Mouse (Mus musculus): ENCODE data around the gene Klk6. TPM values are rescaled to one million over a fixed set of nuclear protein-coding genes. Genes with fewer than 3 reads are reported as not detected.

Gene Klk6
- polyA plus RNA-seq (2011; ENCODE audit: insufficient read depth, insufficient read length, low replicate concordance, missing spikeins) = not detected in 2 replicates

GRCm38 (mm10) chr7:43824199-43824598 lies at the start of gene Klk6:
Gene Klk6, plus strand, starts transcription at chr7:43824499.
- 81% methylated on average over 10 of the region's 10 CpGs for WGBS
- Histone ChIP-seq H3K27ac (ENCODE audit: control insufficient read depth, insufficient read depth, low read depth, low read length, poor library complexity) (no peak within 1 kb of the TSS), H3K4me1 (ENCODE audit: control insufficient read depth, insufficient read depth, low read length) (no peaks in the 10 kb centered on the region), H3K4me3 (replicated peaks; ENCODE audit: control insufficient read depth, low read depth, low read length) (no peak within 1 kb of the TSS)
- no peak for TF ChIP-seq CTCF (IDR thresholded peaks at IDR 0.05; ENCODE audit: control insufficient read depth, insufficient read depth, low read length)
- no peak for TF ChIP-seq POLR2A (IDR thresholded peaks at IDR 0.05; ENCODE audit: borderline replicate concordance, control insufficient read depth, low read depth, low read length)

DNA sequence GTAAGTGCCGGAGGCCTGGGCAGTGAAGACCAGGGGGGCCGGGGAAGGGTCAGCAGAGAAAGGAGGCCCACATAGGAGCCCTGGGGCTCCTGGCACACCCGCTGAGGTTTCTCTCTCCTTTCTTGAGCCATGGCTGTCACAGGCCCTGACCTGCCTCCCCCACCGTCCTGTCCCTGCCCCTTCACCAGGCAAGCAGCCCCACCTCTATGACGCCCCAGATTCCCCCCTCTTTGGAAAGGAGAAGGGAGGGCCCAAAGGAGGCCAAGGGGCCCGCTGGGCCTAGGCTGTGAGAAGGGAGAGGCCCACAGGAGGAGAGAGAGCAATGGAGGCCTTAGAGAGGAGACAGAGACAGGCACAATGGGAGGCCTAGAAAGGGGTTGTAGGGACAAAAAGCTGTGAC lies 49.5 kb upstream of the Klk6 start:
- no peaks in the 10 kb centered on the region for H3K4me1 ChIP-seq (ENCODE audit: control insufficient read depth, insufficient read depth, low read length)
- no peak overlapping the region for H3K4me3 ChIP-seq (replicated peaks; ENCODE audit: control insufficient read depth, low read depth, low read length)
- H3K27ac ChIP-seq (ENCODE audit: control insufficient read depth, insufficient read depth, low read depth, low read length, poor library complexity) = no peak overlapping the region
- WGBS = 74% methylated on average over 6 of the region's 6 CpGs
- TF ChIP-seq POLR2A (IDR thresholded peaks at IDR 0.05; ENCODE audit: borderline replicate concordance, control insufficient read depth, low read depth, low read length) (no peak), CTCF (IDR thresholded peaks at IDR 0.05; ENCODE audit: control insufficient read depth, insufficient read depth, low read length) (no peak)

DNA sequence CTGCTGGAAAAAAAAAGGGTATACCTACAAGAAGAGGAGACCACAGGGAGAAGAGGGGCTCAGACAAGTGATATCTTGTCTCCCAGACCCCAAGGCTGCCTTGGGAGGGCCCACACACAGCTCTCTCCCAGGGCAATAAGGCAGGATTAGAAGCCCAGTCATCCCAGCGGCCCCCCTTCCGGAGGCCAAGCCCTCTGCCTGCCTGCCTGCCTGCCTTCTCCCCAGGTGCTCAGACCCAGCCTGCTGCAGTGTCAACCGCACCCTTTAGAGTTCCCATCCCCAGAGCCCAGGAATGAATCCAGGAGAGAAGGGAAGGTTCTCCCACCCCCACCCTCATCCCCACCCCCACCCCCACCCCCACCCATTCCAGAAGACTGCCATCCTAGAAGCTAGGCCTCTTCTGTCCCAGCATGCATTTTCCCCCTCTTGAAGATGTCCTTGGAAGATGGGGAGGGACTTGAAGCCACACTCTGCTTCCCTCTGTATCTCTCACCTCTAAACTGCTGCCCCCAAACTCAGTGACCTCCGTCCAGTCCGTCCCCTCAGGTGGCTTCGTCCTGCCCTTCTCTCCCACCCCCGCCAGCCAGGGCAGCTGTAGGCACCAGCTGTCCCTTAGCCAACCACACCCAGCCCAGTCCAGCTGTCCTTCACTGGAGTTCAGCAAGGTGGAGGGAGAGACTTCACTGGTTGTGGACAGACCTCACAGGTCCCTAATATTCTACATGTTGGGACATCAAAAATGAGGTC lies 48.8 kb upstream of the Klk6 start:
- H3K27ac ChIP-seq (ENCODE audit: control insufficient read depth, insufficient read depth, low read depth, low read length, poor library complexity) = no peak overlapping the region
- 74% methylated on average over 7 of the region's 7 CpGs for WGBS
- H3K4me1 ChIP-seq (ENCODE audit: control insufficient read depth, insufficient read depth, low read length) = no peaks in the 10 kb centered on the region

DNA sequence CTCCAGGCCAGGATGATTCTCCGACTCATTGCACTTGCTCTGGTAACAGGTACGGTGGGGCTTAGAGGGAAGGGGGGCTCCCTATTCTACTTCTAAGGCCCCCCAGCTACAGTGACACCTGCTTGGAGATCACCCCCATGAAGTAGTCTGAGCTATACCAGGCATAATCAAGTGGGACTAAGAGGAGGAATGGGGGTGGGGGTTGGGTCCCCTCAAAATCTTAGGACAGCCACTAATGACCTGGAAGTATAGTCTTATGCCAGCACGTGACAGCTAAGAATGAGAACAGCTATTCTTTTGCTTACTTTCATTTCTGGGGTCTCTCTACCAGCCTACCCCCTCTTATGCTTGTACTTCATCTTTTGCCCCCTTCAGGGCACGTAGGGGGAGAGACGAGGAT lies 47.8 kb upstream of the Klk6 start:
- 82% methylated on average over 5 of the region's 5 CpGs for WGBS
- no peak overlapping the region for H3K27ac ChIP-seq (ENCODE audit: control insufficient read depth, insufficient read depth, low read depth, low read length, poor library complexity)
- TF ChIP-seq POLR2A (IDR thresholded peaks at IDR 0.05; ENCODE audit: borderline replicate concordance, control insufficient read depth, low read depth, low read length) = no peak
- no peaks in the 10 kb centered on the region for H3K4me1 ChIP-seq (ENCODE audit: control insufficient read depth, insufficient read depth, low read length)
- H3K4me3 ChIP-seq (replicated peaks; ENCODE audit: control insufficient read depth, low read depth, low read length) = no peak overlapping the region

More for the DNA sequence above, 48.8 kb upstream of the Klk6 start:
- TF ChIP-seq POLR2A (IDR thresholded peaks at IDR 0.05; ENCODE audit: borderline replicate concordance, control insufficient read depth, low read depth, low read length) = no peak
- no peak for TF ChIP-seq CTCF (IDR thresholded peaks at IDR 0.05; ENCODE audit: control insufficient read depth, insufficient read depth, low read length)
- H3K4me3 ChIP-seq (replicated peaks; ENCODE audit: control insufficient read depth, low read depth, low read length) = no peak overlapping the region

DNA sequence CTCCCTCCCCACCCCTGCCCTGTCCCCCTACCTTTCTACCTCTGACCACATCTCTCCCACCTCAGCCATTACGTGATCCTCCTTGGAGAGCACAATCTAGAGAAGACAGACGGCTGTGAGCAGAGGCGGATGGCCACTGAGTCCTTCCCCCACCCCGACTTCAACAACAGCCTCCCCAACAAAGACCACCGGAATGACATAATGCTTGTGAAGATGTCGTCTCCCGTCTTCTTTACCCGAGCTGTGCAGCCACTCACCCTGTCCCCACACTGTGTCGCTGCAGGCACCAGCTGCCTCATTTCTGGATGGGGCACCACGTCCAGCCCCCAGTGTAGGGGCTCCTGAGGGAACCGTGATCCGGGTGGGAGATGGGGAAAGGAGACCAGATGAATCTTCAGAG lies 46.9 kb upstream of the Klk6 start:
- Histone ChIP-seq H3K4me1 (ENCODE audit: control insufficient read depth, insufficient read depth, low read length) (no peaks in the 10 kb centered on the region), H3K27ac (ENCODE audit: control insufficient read depth, insufficient read depth, low read depth, low read length, poor library complexity) (no peak overlapping the region), H3K4me3 (replicated peaks; ENCODE audit: control insufficient read depth, low read depth, low read length) (no peak overlapping the region)
- TF ChIP-seq POLR2A (IDR thresholded peaks at IDR 0.05; ENCODE audit: borderline replicate concordance, control insufficient read depth, low read depth, low read length) = no peak
- TF ChIP-seq CTCF (IDR thresholded peaks at IDR 0.05; ENCODE audit: control insufficient read depth, insufficient read depth, low read length) = no peak
- 80% methylated on average over 12 of the region's 12 CpGs for WGBS

DNA sequence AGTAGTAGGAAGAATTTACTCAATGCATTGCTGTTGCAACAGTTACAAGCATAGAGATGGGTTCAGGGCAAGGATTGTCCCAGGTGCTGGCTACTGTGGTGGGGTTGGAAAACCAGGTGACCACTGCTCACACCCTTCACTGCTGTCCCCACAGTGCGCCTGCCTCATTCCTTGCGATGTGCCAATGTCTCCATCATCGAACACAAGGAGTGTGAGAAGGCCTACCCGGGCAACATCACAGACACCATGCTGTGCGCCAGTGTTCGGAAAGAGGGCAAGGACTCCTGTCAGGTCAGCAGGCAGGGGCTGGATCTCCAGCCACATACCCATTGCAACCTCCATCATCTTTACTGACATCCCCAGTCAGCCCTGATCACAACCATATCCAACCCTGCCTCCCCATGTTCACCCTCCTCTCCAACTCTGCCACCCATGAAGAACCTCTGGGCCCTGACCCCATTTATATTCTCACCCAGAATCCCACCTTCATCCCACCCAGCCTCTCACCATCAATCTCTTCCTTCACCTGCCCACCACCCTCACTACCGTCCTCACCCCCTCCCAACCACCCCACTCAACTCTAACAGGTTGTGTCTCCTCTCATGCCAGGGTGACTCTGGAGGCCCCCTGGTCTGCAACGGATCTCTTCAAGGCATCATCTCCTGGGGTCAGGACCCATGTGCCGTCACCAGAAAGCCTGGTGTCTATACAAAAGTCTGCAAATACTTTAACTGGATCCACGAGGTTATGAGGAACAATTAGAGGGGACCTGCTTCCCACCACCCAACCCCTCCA lies 45.9 kb upstream of the Klk6 start:
- no peaks in the 10 kb centered on the region for H3K4me1 ChIP-seq (ENCODE audit: control insufficient read depth, insufficient read depth, low read length)
- TF ChIP-seq CTCF (IDR thresholded peaks at IDR 0.05; ENCODE audit: control insufficient read depth, insufficient read depth, low read length) = no peak
- TF ChIP-seq POLR2A (IDR thresholded peaks at IDR 0.05; ENCODE audit: borderline replicate concordance, control insufficient read depth, low read depth, low read length) = no peak
- 76% methylated on average over 10 of the region's 10 CpGs for WGBS
- no peak overlapping the region for H3K27ac ChIP-seq (ENCODE audit: control insufficient read depth, insufficient read depth, low read depth, low read length, poor library complexity)
- no peak overlapping the region for H3K4me3 ChIP-seq (replicated peaks; ENCODE audit: control insufficient read depth, low read depth, low read length)

DNA sequence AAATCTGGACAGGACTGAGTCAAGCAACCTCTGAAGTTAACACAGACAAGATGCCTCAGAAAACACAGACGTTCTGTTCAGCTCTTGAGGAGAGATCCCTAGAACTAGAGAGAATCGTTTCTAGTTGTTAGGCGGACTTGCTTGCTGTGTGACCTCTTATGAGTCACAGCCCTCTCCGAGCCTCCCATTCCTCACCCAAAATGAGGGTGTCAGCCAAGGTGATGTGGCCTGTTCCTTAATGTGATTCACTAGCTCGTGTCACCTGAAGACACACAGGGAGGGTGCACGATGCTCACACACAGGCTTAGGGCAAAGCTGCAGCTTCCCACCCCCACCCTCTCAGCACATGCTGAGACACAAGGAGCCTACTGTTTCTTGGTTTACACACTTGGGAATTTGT lies 44.1 kb upstream of the Klk6 start:
- 60% methylated on average over 6 of the region's 6 CpGs for WGBS
- TF ChIP-seq CTCF (IDR thresholded peaks at IDR 0.05; ENCODE audit: control insufficient read depth, insufficient read depth, low read length) (no peak), POLR2A (IDR thresholded peaks at IDR 0.05; ENCODE audit: borderline replicate concordance, control insufficient read depth, low read depth, low read length) (no peak)

DNA sequence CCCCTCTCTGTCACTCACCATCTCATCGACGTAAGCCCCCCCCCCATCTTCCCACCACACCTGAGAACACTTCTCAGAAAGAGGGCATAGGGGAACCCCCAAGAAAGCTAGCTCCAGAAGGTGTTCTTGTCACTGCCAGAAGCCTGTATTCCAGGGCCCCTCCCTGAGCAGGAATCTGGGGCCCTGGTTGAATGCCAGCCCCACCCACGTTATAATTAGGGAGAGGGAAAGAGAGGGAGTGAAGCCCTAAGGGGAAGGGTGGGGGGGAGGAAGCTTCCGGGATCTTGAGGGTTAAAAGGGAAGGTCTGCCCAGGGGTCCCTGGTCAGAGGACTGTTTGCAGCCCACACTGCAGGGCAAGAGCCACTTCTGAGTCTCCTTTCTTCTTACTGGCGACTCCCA lies 43.6 kb upstream of the Klk6 start, which contains the start of gene Klk10:
TSS of gene Klk10 (plus strand) at position 290 of the 400 bp plus-strand sequence.
- TF ChIP-seq POLR2A (IDR thresholded peaks at IDR 0.05; ENCODE audit: borderline replicate concordance, control insufficient read depth, low read depth, low read length) = no peak
- TF ChIP-seq CTCF (IDR thresholded peaks at IDR 0.05; ENCODE audit: control insufficient read depth, insufficient read depth, low read length) = no peak
- Histone ChIP-seq H3K4me3 (replicated peaks; ENCODE audit: control insufficient read depth, low read depth, low read length) (no peak within 1 kb of the TSS), H3K27ac (ENCODE audit: control insufficient read depth, insufficient read depth, low read depth, low read length, poor library complexity) (no peak within 1 kb of the TSS), H3K4me1 (ENCODE audit: control insufficient read depth, insufficient read depth, low read length) (no peaks in the 10 kb centered on the region)
- WGBS = 32% methylated on average over 5 of the region's 5 CpGs

More for the DNA sequence above, 44.1 kb upstream of the Klk6 start:
- Histone ChIP-seq H3K4me1 (ENCODE audit: control insufficient read depth, insufficient read depth, low read length) (no peaks in the 10 kb centered on the region), H3K27ac (ENCODE audit: control insufficient read depth, insufficient read depth, low read depth, low read length, poor library complexity) (no peak overlapping the region), H3K4me3 (replicated peaks; ENCODE audit: control insufficient read depth, low read depth, low read length) (no peak overlapping the region)

Data from bone marrow, adult 2 months (tissue).